In the genomic region with DNA sequence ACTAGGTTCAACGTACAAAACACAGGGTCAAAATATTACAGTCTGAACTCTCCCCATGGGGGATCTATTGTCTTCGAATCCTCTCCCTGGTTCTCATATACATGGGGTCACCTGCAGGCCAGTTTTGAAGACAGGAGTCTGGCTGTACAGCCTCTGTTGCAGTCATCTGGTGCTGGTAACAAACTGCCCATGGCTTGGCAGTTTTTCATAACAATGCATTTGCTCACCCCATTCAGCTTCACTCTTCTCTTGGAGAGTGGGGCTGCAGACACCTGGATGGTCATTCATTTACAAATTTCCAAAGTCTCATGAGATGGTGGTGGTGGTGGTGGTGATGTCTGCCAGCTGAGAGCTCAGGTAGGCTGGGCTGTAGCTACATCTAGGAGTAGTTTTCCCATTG, we compare ENCODE assay signal across 26 mouse cellular contexts.
"Had no signal": no experiment of that assay in that cellular context is flagged by ENCODE, and none has a peak within 500 bp of the region (broad histone marks: within the 10 kb centered on the region; RNA-seq: fewer than 3 reads in every experiment).

No protein-coding gene starts in this region.

- H3K27me3 ChIP-seq: heart, embryonic 12.5 days; hindbrain, embryonic 12.5 days; hindbrain, embryonic 15.5 days; kidney, embryonic 15.5 days; limb, embryonic 13.5 days; limb, embryonic 15.5 days had no signal

- H3K27ac ChIP-seq: heart, adult 2 months; hindbrain, embryonic 10.5 days; hindbrain, embryonic 12.5 days; hindbrain, embryonic 15.5 days; hindbrain, postnatal 0 days; kidney, embryonic 15.5 days; kidney, postnatal 0 days; limb, embryonic 13.5 days; limb, embryonic 15.5 days; liver, embryonic 12.5 days; liver, embryonic 14.5 days had no signal

- H3K4me2 ChIP-seq: heart, embryonic 12.5 days; hindbrain, embryonic 12.5 days; hindbrain, embryonic 15.5 days; kidney, embryonic 15.5 days; limb, embryonic 13.5 days; limb, embryonic 15.5 days; liver, embryonic 12.5 days had no signal

- DNase-seq: gastrocnemius, postnatal 14 days; gastrocnemius, postnatal 36 days; heart, adult 11 months; heart, adult 2 months; heart, postnatal 10 days; heart, postnatal 4 days; kidney, adult 11 months; kidney, adult 2 months; kidney, adult 9 months; kidney, postnatal 14 days; kidney, postnatal 36 days; layer of hippocampus, adult 9-11 months; layer of hippocampus, postnatal 36 days; left cerebral cortex, postnatal 4 days had no signal

- H3K4me1 ChIP-seq: heart, embryonic 12.5 days; hindbrain, embryonic 10.5 days; hindbrain, embryonic 12.5 days; hindbrain, embryonic 15.5 days; kidney, embryonic 15.5 days; limb, embryonic 13.5 days; limb, embryonic 15.5 days; liver, embryonic 12.5 days had no signal

- H3K36me3 ChIP-seq: heart, embryonic 12.5 days; hindbrain, embryonic 10.5 days; hindbrain, embryonic 12.5 days; hindbrain, embryonic 15.5 days; kidney, embryonic 15.5 days; limb, embryonic 13.5 days; limb, embryonic 15.5 days; liver, embryonic 12.5 days had no signal

- H3K9me3 ChIP-seq: heart, embryonic 12.5 days; hindbrain, embryonic 10.5 days; hindbrain, embryonic 12.5 days; hindbrain, embryonic 15.5 days; kidney, embryonic 15.5 days; limb, embryonic 13.5 days; limb, embryonic 15.5 days; liver, embryonic 12.5 days had no signal

- H3K9ac ChIP-seq: heart, embryonic 12.5 days; hindbrain, embryonic 12.5 days; hindbrain, embryonic 15.5 days; kidney, embryonic 15.5 days; limb, embryonic 13.5 days; limb, embryonic 15.5 days; liver, embryonic 12.5 days; liver, embryonic 14.5 days had no signal

- ATAC-seq: hindbrain, postnatal 0 days; intestine, embryonic 16.5 days; liver, embryonic 12.5 days had no signal

- H3K4me3 ChIP-seq: heart, adult 2 months; heart, embryonic 12.5 days; hindbrain, embryonic 10.5 days; hindbrain, embryonic 12.5 days; hindbrain, embryonic 15.5 days; kidney, embryonic 15.5 days; limb, embryonic 13.5 days; limb, embryonic 15.5 days; liver, embryonic 12.5 days had no signal
